Mouse (Mus musculus) heart, postnatal 0 days (tissue): Measurements from ENCODE around the gene Itga1. TPM values are rescaled to one million over a fixed set of nuclear protein-coding genes. Genes with fewer than 3 reads are reported as not detected.

Experiments
- ATAC-seq: fragments of 200-750 bp; cut with Nextera tagmentation; 2 replicates; pipeline ENCODE4 v1.8.0; 2017; ENCODE audit warnings: low read depth, moderate number of reproducible peaks, moderate library complexity; ENCODE audit not compliant: insufficient read depth
- DNase-seq: peaks from one replicate; pipeline ENCODE4 v3.0.0-alpha.2; 2016; ENCODE audit warnings: low spot score
- H3K27ac ChIP-seq: fragments of 300-500 bp; sonication (generic); 2 replicates; pipeline ENCODE4 v1.5.1; 2014; ENCODE audit warnings: low read depth, mild to moderate bottlenecking
- H3K27me3 ChIP-seq: fragments of 300-500 bp; sonication (generic); 2 replicates; pipeline ENCODE4 v1.6.1; 2014; ENCODE audit warnings: low read length, mixed read lengths; ENCODE audit not compliant: control insufficient read depth, insufficient read depth
- H3K36me3 ChIP-seq: fragments of 300-500 bp; sonication (generic); replicated peaks from 2 replicates; pipeline ENCODE4 v1.6.1; 2014; ENCODE audit warnings: low read length, mixed read lengths; ENCODE audit not compliant: control insufficient read depth, insufficient read depth
- H3K4me1 ChIP-seq: fragments of 300-500 bp; sonication (generic); 2 replicates; pipeline ENCODE4 v1.6.1; 2014; ENCODE audit warnings: antibody characterized with exemption; ENCODE audit not compliant: control insufficient read depth, insufficient read depth
- H3K4me2 ChIP-seq: fragments of 300-500 bp; sonication (generic); 2 replicates; pipeline ENCODE4 v1.6.1; 2014; ENCODE audit warnings: low read depth, mild to moderate bottlenecking, low read length, moderate library complexity
- H3K4me3 ChIP-seq: fragments of 300-500 bp; sonication (generic); 2 replicates; pipeline ENCODE4 v1.5.1; 2014; ENCODE audit warnings: low read depth, low read length
- H3K9ac ChIP-seq: fragments of 300-500 bp; sonication (generic); replicated peaks from 2 replicates; pipeline ENCODE4 v1.6.1; 2014; ENCODE audit warnings: low read depth, low read length, mixed read lengths
- H3K9me3 ChIP-seq: fragments of 300-500 bp; sonication (generic); replicated peaks from 2 replicates; pipeline ENCODE4 v1.6.1; 2016; ENCODE audit warnings: low read length; ENCODE audit not compliant: control insufficient read depth
- CTCF ChIP-seq: IDR thresholded peaks from 2 replicates; pipeline ENCODE4 v1.5.1; 2016; ENCODE audit warnings: antibody characterized with exemption, control low read depth, low read depth
- EP300 ChIP-seq: IDR thresholded peaks from 2 replicates; pipeline ENCODE4 v1.6.1; 2016; ENCODE audit warnings: antibody characterized with exemption, low read depth
- WGBS: fragments of 180-500 bp; shearing (Covaris S2); extraction: QIAGEN DNeasy Blood & Tissue Kit; methylation state at CpG from one replicate; pipeline ENCODE4 v1.1.7; 2014; 5-methylcytosine and 5-hydroxymethylcytosine counted together
- polyA plus RNA-seq: library from polyadenylated mRNA; unstranded; fragments of >200 nt; fragmentation: Nextera tagmentation; extraction: Ambion mirVana; gene quantifications from 2 replicates; pipeline ENCODE4 v1.2.1, GENCODE M21; 2015
- total RNA-seq: library from RNA; depleted of rRNA; stranded (reverse); fragments of >200 nt; gene quantifications from 2 replicates; pipeline ENCODE4 v1.2.3, GENCODE M21; 2014; ENCODE audit warnings: low replicate concordance

Gene Itga1
- total and polyA plus RNA-seq, 2 experiments from 2014 or later, result 16.7 to 41.5 TPM

DNA sequence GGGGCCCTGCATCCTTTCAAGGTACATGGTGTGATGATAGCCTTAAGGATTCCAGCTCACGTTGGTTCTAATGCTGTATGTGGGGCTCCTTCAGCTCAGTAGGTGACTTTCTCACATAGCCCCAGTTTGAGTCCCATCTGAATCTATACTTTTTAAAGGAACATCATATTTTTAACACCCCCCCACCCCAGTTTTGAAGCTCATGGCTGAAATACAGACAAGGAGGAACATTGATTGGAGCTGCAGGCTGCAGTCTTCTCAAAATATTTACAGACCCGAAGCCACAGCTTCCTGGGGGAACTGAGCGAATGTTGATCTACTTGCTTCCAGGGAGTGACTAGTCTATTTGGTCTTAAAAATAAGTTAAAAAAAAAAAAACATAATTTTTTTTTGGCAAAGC lies 98.9 kb downstream of the Itga1 start:
- H3K27me3 ChIP-seq, result no peaks in the 10 kb centered on the region

DNA sequence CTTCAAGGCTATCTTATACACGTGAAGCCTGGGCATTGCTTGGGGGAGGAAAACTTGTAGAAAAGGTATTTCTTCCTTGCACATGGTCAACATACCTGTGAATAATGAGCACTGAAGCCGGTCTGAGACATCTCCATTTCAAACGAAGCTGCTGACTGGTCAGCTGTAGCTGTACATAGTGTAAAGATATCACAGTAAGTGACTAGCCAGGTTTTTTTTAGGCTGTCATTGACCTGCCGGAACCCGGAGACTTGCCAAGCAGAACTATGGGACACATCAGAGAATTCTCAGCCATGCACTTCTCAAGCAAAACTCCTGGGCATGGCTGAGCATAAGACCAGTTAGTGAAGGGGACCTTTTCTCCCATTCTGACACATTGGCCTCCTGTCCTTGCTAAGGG lies 99.6 kb downstream of the Itga1 start:
- DNase-seq (peak; percentile 44), ATAC-seq (peak; percentile 75)
- Histone ChIP-seq H3K27me3 (no peaks in the 10 kb centered on the region), H3K4me2 (no peak overlapping the region), H3K36me3 (peaks cover 24% of the 10 kb centered on the region), H3K27ac (peak overlapping the region; percentile 60), H3K4me1 (peaks cover 36% of the 10 kb centered on the region), H3K4me3 (no peak overlapping the region), H3K9ac (no peak overlapping the region), H3K9me3 (peaks cover 4% of the 10 kb centered on the region; the same call in 1 of the 2 replicates)
- TF ChIP-seq EP300, result 0 out of 2 replicates have a peak, but pooled peaks have one; percentile 47
- no peak for TF ChIP-seq CTCF
- 39% methylated on average over 5 of the region's 5 CpGs for WGBS

More for the DNA sequence above, 98.9 kb downstream of the Itga1 start:
- peak overlapping the region; percentile 60 for H3K27ac ChIP-seq
- ATAC-seq (no peak), DNase-seq (no peak)
- H3K4me1 ChIP-seq, result peaks cover 36% of the 10 kb centered on the region
- H3K4me3 ChIP-seq, result no peak overlapping the region
- WGBS, result 64% methylated on average over 3 of the region's 3 CpGs
- no peak overlapping the region for H3K9ac ChIP-seq
- no peak overlapping the region for H3K4me2 ChIP-seq
- peaks cover 23% of the 10 kb centered on the region for H3K36me3 ChIP-seq
- no peak for TF ChIP-seq EP300
- TF ChIP-seq CTCF, result no peak
- H3K9me3 ChIP-seq, result peaks cover 4% of the 10 kb centered on the region; the same call in 1 of the 2 replicates

DNA sequence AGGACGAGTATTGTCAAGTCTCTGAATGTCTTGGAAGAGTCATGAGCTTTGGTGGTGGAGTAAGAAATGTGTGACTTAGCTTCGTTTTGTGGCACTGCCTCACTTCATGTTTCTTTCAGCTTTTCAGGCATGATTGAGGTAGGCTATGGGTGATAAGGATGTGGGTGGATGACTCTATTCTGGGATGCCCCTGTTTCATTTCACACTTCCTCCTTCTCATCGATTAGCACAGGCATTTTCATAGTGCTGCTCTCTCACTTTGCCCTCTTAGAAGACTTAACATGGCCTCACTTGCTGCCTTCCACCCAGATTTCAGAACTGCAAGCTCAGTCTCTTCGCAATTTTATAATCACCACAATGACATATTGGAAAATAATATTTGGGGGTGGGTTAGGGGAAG lies 102.2 kb downstream of the Itga1 start:
- WGBS, result 78% methylated on average over 4 of the region's 4 CpGs
- no peak overlapping the region for H3K27ac ChIP-seq
- ATAC-seq (no peak), DNase-seq (no peak)
- no peak overlapping the region for H3K9ac ChIP-seq
- peaks cover 4% of the 10 kb centered on the region; the same call in 1 of the 2 replicates for H3K9me3 ChIP-seq
- no peak for TF ChIP-seq EP300
- TF ChIP-seq CTCF, result no peak
- peaks cover 22% of the 10 kb centered on the region for H3K4me1 ChIP-seq
- no peak overlapping the region for H3K4me2 ChIP-seq
- peaks cover 42% of the 10 kb centered on the region for H3K36me3 ChIP-seq
- no peaks in the 10 kb centered on the region for H3K27me3 ChIP-seq
- H3K4me3 ChIP-seq, result no peak overlapping the region

DNA sequence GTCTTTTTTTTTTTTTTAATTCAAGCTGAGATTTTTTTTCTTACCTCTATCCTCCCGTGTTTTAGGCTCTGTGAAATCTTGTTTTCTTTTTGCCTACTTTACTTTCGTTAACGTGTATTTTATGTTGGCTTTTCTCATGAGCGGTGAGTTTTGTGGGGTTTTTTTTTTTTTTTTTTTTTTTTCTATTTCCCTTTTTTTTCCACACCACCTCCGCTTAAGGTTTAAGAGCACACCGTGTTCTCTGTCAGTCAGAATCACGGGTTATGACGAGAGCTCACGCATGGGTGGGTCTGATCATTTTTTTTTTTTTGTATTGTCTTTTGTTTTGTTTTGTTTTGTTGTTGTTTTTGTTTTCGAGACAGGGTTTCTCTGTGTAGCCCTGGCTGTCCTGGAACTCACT lies 103.7 kb downstream of the Itga1 start:
- H3K4me1 ChIP-seq, result peaks cover 13% of the 10 kb centered on the region; the same call in 1 of the 2 replicates
- H3K27ac ChIP-seq, result no peak overlapping the region
- no peaks in the 10 kb centered on the region for H3K27me3 ChIP-seq
- WGBS, result 90% methylated on average over 10 of the region's 10 CpGs
- no peak overlapping the region for H3K4me2 ChIP-seq
- peaks cover 4% of the 10 kb centered on the region; the same call in 1 of the 2 replicates for H3K9me3 ChIP-seq
- ATAC-seq, result no peak
- no peak for TF ChIP-seq CTCF
- TF ChIP-seq EP300, result no peak
- no peak overlapping the region for H3K4me3 ChIP-seq
- DNase-seq, result no peak
- no peak overlapping the region for H3K9ac ChIP-seq
- peaks cover 53% of the 10 kb centered on the region for H3K36me3 ChIP-seq

DNA sequence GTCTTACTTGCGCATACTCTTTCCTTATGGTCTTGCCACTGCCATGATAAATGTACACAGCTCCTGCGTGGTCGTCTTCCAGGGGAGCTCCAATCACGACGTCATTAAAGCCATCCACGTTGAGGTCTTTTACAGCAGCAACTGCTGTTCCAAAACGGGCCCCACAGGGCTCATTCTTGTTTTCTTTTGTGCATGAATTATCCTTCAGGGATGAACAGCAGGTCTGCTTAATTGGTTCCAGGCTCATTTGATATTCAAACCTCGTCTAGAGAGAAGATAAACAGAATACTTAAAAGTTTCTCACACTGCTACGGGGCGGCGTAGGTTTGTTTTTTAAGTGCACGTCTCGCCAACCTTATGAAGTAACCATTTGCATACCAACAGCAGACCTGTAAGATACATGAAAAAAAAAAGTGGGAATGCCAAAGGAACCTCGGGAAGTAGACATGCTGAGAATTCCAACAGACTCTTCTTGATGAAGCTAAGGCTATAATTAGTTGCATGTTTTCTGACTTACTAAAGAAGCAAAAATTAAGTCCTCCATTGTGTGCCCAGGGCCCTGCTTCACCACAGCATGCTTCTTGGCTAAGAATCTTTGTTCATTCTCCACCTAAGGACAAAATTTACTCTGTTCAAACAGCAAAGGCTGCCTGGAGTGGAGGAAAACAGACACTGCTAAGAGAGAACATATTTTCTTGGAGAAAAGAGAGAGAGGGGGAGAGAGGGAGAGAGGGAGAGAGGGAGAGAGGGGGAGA lies 109.3 kb downstream of the Itga1 start:
- Histone ChIP-seq H3K9me3 (no peaks in the 10 kb centered on the region), H3K4me2 (no peak overlapping the region), H3K9ac (no peak overlapping the region), H3K27ac (0 out of 2 replicates have a peak overlapping the region, but pooled peaks have one; percentile 11), H3K4me3 (no peak overlapping the region), H3K4me1 (0 out of 2 replicates have a peak, but pooled peaks cover 4% of the 10 kb centered on the region), H3K36me3 (peaks cover 64% of the 10 kb centered on the region), H3K27me3 (no peaks in the 10 kb centered on the region)
- WGBS, result 68% methylated on average over 14 of the region's 14 CpGs
- TF ChIP-seq CTCF (no peak), EP300 (no peak)
- ATAC-seq (no peak), DNase-seq (no peak)
